Mouse (Mus musculus) lung, adult 2 months (tissue): ENCODE measurements around the gene Sf3a2.

Experiments
- CTCF ChIP-seq: fragments of 200-500 bp; IDR thresholded peaks from 2 replicates; pipeline ENCODE4 v1.5.1; 2011; ENCODE audit warnings: mild to moderate bottlenecking, low read length, control low read depth; ENCODE audit not compliant: insufficient read depth
- POLR2A ChIP-seq: fragments of 200-500 bp; IDR thresholded peaks from 2 replicates; pipeline ENCODE4 v1.6.1; 2011; ENCODE audit warnings: low read depth, mild to moderate bottlenecking, control low read depth, low read length, borderline replicate concordance; ENCODE audit errors: extremely low read depth

DNA sequence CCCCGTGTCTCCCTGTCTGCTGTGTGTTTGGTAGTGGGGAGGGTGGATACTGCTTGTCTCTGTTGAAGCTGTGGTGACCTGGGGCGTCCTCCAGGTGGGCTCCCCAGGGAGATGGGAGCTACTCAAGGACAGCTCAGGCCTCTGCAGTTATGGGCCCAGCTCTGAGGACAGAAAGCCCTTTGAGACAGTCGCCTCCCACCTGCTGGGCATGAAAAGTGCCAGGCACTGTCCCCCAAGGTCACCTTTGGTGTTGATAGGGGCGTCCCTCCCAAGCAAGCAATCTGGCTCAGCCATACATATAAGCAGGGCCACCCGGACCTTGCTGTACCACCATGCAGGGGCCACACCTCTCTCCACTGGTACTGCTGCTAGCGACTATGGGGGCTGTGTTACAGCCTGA is 6.9 kb downstream of the Sf3a2 start, which contains the start of gene Amh:
- TF ChIP-seq CTCF (no peak), POLR2A (no peak)
